10 mouse cellular contexts compared by ENCODE assay signal in the genomic region with DNA sequence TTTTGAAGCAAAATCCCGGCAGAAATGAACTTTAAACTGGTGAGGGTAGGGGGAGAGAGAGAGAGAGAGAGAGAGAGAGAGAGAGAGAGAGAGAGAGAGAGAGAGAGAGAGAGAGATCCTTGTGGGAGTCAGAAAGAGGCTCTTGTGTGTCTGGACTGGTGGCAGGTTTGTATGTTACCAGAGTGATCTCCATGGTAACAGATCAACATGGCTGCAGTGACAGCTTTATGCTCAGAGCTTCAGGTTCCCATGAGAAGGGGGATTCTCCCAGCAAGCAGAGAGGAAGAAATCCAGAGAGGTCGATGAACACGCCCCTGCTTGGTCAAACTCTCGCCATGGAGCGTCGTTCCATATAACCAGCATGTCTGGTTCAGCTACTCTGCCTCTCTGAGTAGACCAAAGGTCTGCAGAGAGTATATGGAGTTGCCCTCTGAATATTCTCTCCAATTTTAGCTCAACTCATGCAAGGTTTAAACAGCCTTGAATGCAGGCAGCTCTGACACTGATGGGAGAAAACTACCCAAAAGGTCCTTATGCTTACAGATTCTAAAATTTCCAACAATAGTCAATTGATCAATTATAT.
A peak's percentile ranks its signal among the peaks of the same experiment; 100 is the strongest.
DNase-seq lines count a peak whose midpoint lies in the region; ATAC-seq and TF ChIP-seq lines count a peak whose summit lies in the region.
"Had no signal": no experiment of that assay in that cellular context is flagged by ENCODE, and none has a peak within 500 bp of the region (broad histone marks: within the 10 kb centered on the region; RNA-seq: fewer than 3 reads in every experiment).

No protein-coding gene starts in this region.

- DNase-seq in embryonic facial prominence, embryonic 11.5 days (ENCODE audit: low spot score): peak; percentile 41
- DNase-seq in embryonic facial prominence, embryonic 10.5 days (ENCODE audit: low spot score): no peak
- DNase-seq in lung, postnatal 0 days (ENCODE audit: low spot score): peak; percentile 41
- DNase-seq in lung, postnatal 14 days: no peak
- DNase-seq in cerebellum, adult 11-12 months: no peak
- no peak for DNase-seq in liver
- DNase-seq: cerebellum, adult 9-10 months had no signal

- no peak for TF ChIP-seq EP300 in lung, postnatal 0 days (IDR thresholded peaks at IDR 0.05)

- no peaks in the 10 kb centered on the region for H3K9me3 ChIP-seq in embryonic facial prominence, embryonic 11.5 days (replicated peaks; ENCODE audit: control insufficient read depth, low read length)
- H3K9me3 ChIP-seq in embryonic facial prominence, embryonic 10.5 days: no peaks in the 10 kb centered on the region
- no peaks in the 10 kb centered on the region for H3K9me3 ChIP-seq in lung, postnatal 0 days (ENCODE audit: low read length)
- H3K9me3 ChIP-seq in hindbrain, embryonic 15.5 days: no peaks in the 10 kb centered on the region
- no peaks in the 10 kb centered on the region for H3K9me3 ChIP-seq in neural tube, embryonic 13.5 days
- H3K9me3 ChIP-seq: liver, embryonic 15.5 days had no signal

- no peaks in the 10 kb centered on the region for H3K27me3 ChIP-seq in embryonic facial prominence, embryonic 11.5 days (ENCODE audit: control insufficient read depth, insufficient read depth, low read length)
- no peaks in the 10 kb centered on the region for H3K27me3 ChIP-seq in embryonic facial prominence, embryonic 10.5 days (replicated peaks; ENCODE audit: low read depth, poor library complexity, severe bottlenecking)
- no peaks in the 10 kb centered on the region for H3K27me3 ChIP-seq in lung, postnatal 0 days (replicated peaks; ENCODE audit: insufficient read depth, low read length)
- H3K27me3 ChIP-seq in hindbrain, embryonic 15.5 days: no peaks in the 10 kb centered on the region
- H3K27me3 ChIP-seq in neural tube, embryonic 13.5 days: no peaks in the 10 kb centered on the region
- H3K27me3 ChIP-seq: liver, embryonic 15.5 days had no signal

- ATAC-seq in embryonic facial prominence, embryonic 11.5 days (replicated peaks; ENCODE audit: insufficient number of reproducible peaks, low FRiP score, low TSS enrichment, low read depth): no peak
- ATAC-seq in lung, postnatal 0 days: no peak
- ATAC-seq in hindbrain, embryonic 15.5 days (ENCODE audit: low FRiP score, low read depth): peak; percentile 67
- peak; percentile 71 for ATAC-seq in neural tube, embryonic 13.5 days (ENCODE audit: low read depth)

- no peak overlapping the region for H3K9ac ChIP-seq in embryonic facial prominence, embryonic 11.5 days (replicated peaks; ENCODE audit: low read length)
- H3K9ac ChIP-seq in lung, postnatal 0 days (replicated peaks; ENCODE audit: low read depth): no peak overlapping the region
- H3K9ac ChIP-seq in hindbrain, embryonic 15.5 days: no peak overlapping the region
- no peak overlapping the region for H3K9ac ChIP-seq in neural tube, embryonic 13.5 days
- H3K9ac ChIP-seq: liver, embryonic 15.5 days had no signal

- H3K36me3 ChIP-seq in embryonic facial prominence, embryonic 11.5 days (replicated peaks; ENCODE audit: control insufficient read depth, insufficient read depth, low read depth, low read length): no peaks in the 10 kb centered on the region; the same call in 1 of the 2 replicates
- H3K36me3 ChIP-seq in embryonic facial prominence, embryonic 10.5 days (replicated peaks): peaks cover 15% of the 10 kb centered on the region
- no peaks in the 10 kb centered on the region for H3K36me3 ChIP-seq in lung, postnatal 0 days (ENCODE audit: insufficient read depth, low read length)
- no peaks in the 10 kb centered on the region for H3K36me3 ChIP-seq in hindbrain, embryonic 15.5 days
- H3K36me3 ChIP-seq in neural tube, embryonic 13.5 days: no peaks in the 10 kb centered on the region
- H3K36me3 ChIP-seq: liver, embryonic 15.5 days had no signal

- no peaks in the 10 kb centered on the region for H3K4me1 ChIP-seq in embryonic facial prominence, embryonic 11.5 days (ENCODE audit: control insufficient read depth, insufficient read depth, low read length)
- peaks cover 38% of the 10 kb centered on the region for H3K4me1 ChIP-seq in embryonic facial prominence, embryonic 10.5 days
- H3K4me1 ChIP-seq in lung, postnatal 0 days (ENCODE audit: insufficient read depth, low read depth, low read length): peaks cover 12% of the 10 kb centered on the region; the same call in 1 of the 2 replicates
- peaks cover 24% of the 10 kb centered on the region for H3K4me1 ChIP-seq in hindbrain, embryonic 15.5 days (replicated peaks)
- H3K4me1 ChIP-seq in neural tube, embryonic 13.5 days (replicated peaks): peaks cover 56% of the 10 kb centered on the region

- TF ChIP-seq CTCF in lung, postnatal 0 days (IDR thresholded peaks at IDR 0.05): no peak

- no peak overlapping the region for H3K27ac ChIP-seq in embryonic facial prominence, embryonic 11.5 days (replicated peaks; ENCODE audit: low read depth, low read length)
- no peak overlapping the region for H3K27ac ChIP-seq in embryonic facial prominence, embryonic 10.5 days (replicated peaks)
- H3K27ac ChIP-seq in lung, postnatal 0 days (ENCODE audit: low read length): no peak overlapping the region
- H3K27ac ChIP-seq in hindbrain, embryonic 15.5 days (replicated peaks): no peak overlapping the region
- peak overlapping the region; percentile 24; the same call in 1 of the 2 replicates for H3K27ac ChIP-seq in neural tube, embryonic 13.5 days (replicated peaks)
- H3K27ac ChIP-seq: liver, embryonic 15.5 days had no signal

- WGBS in embryonic facial prominence, embryonic 11.5 days: 61% methylated on average over 6 of the region's 6 CpGs
- WGBS in embryonic facial prominence, embryonic 10.5 days: 77% methylated on average over 6 of the region's 6 CpGs
- WGBS in lung, postnatal 0 days: 50% methylated on average over 6 of the region's 6 CpGs
- WGBS in hindbrain, embryonic 15.5 days: 19% methylated on average over 6 of the region's 6 CpGs
- WGBS in neural tube, embryonic 13.5 days: 14% methylated on average over 6 of the region's 6 CpGs

- H3K4me2 ChIP-seq in embryonic facial prominence, embryonic 11.5 days (ENCODE audit: low read depth, low read length): no peak overlapping the region
- H3K4me2 ChIP-seq in lung, postnatal 0 days (replicated peaks; ENCODE audit: low read depth, low read length): no peak overlapping the region
- no peak overlapping the region for H3K4me2 ChIP-seq in hindbrain, embryonic 15.5 days
- H3K4me2 ChIP-seq in neural tube, embryonic 13.5 days: peak overlapping the region; percentile 17; the same call in 1 of the 2 replicates
- H3K4me2 ChIP-seq: liver, embryonic 15.5 days had no signal

- H3K4me3 ChIP-seq in embryonic facial prominence, embryonic 11.5 days (ENCODE audit: low read depth, low read length): no peak overlapping the region
- no peak overlapping the region for H3K4me3 ChIP-seq in embryonic facial prominence, embryonic 10.5 days
- H3K4me3 ChIP-seq in lung, postnatal 0 days (ENCODE audit: low read depth, low read length): no peak overlapping the region
- H3K4me3 ChIP-seq in hindbrain, embryonic 15.5 days: no peak overlapping the region
- H3K4me3 ChIP-seq in neural tube, embryonic 13.5 days: no peak overlapping the region
- H3K4me3 ChIP-seq: liver, embryonic 15.5 days had no signal

Comparison
In these comparisons a context has a peak if more than half of its experiments do, and no peak if none do; other contexts are left out.
1. DNase-seq: peak in embryonic facial prominence, embryonic 11.5 days (single experiment) and lung, postnatal 0 days (single experiment); none in embryonic facial prominence, embryonic 10.5 days (single experiment), lung, postnatal 14 days (single experiment), cerebellum, adult 11-12 months (single experiment) and liver (single experiment).
2. ATAC-seq: peak in hindbrain, embryonic 15.5 days (single experiment) and neural tube, embryonic 13.5 days (single experiment); none in embryonic facial prominence, embryonic 11.5 days (single experiment) and lung, postnatal 0 days (single experiment).